Comparison of ENCODE assay signal across 8 mouse cellular contexts in the genomic region with DNA sequence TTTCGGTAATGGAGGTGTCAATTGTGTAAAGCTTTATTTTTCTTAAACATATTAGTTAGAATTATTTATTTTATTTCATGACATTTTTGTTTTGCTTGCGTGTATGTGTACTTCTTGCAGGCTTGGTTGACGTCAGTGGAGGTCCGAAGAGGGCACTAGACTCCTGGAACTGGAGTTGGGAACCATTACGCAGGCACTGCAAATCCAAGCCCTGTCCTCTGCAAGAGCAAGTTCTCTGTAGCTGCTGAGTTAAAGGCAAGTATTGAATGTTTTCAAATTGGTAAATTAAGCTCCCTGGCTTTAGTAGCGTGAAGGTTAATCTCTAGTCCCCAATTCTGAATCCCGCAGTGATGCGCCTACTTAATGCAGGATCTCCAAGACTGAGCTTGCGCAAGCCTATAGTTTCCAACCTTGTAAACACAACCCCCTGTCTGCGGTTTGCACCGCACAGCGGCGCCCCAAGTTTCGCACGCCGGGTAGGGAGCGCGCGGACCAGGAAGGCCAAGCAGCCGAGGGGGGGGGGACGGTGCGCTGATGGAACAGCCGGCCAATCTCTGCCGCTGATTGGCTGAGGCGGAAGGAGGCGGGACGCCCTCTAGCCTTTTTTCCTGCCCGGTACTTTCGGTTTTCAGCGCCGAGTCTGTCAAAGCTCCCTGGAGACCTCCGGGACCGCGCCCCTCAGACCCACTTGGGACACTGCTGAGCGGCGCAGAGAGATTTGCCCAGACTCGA. TPM values are rescaled to one million over a fixed set of nuclear protein-coding genes. Genes with fewer than 3 reads are reported as not detected.
DNase-seq lines count a peak whose midpoint lies in the region; ATAC-seq lines count a peak whose summit lies in the region.

A gene (plus strand): TSS at position 581 of the 732 bp plus-strand sequence.

- peak within 1 kb of the TSS; percentile 92 for H3K4me3 ChIP-seq in intestine, embryonic 14.5 days (ENCODE audit: low read depth, low read length)

- ATAC-seq in intestine, embryonic 14.5 days (replicated peaks; ENCODE audit: low FRiP score, low TSS enrichment, low read depth), result peak; percentile 95

- H3K27ac ChIP-seq in intestine, embryonic 14.5 days (ENCODE audit: low read depth), result peak within 1 kb of the TSS; percentile 55; the same call in 1 of the 2 replicates

- DNase-seq in adrenal gland, adult (ENCODE audit: inconsistent age in 2 of 2, low spot score in 1 of 2), result peak; percentile 87 to 96
- DNase-seq in embryo, embryonic 10.5 days (ENCODE audit: low spot score), result peak; percentile 94
- peak; percentile 88 for DNase-seq in gastrocnemius, postnatal 25 days
- peak; percentile 99 for DNase-seq in intestine, embryonic 14.5 days (ENCODE audit: low spot score)
- DNase-seq in left cerebral cortex, postnatal 14 days (ENCODE audit: low spot score in 2 of 2), result peak; percentile 68 to 83
- DNase-seq in mesoderm, embryonic 11.5 days (ENCODE audit: low read depth, low spot score), result peak; percentile 93
- DNase-seq in right cerebral cortex, postnatal 36 days (ENCODE audit: low spot score in 2 of 2), result peak; percentile 72
- peak; percentile 92 for DNase-seq in yolk sac, embryonic 10.5 days (ENCODE audit: low spot score)

- intact Hi-C loops in left cerebral cortex, postnatal 14 days (cut with DNase I), result no loop called here

- 3% methylated on average over 37 of the region's 37 CpGs for WGBS in intestine, embryonic 14.5 days

- peak within 1 kb of the TSS; percentile 93 for H3K4me2 ChIP-seq in intestine, embryonic 14.5 days (ENCODE audit: low read length)

- peak within 1 kb of the TSS; percentile 69 for H3K9ac ChIP-seq in intestine, embryonic 14.5 days (ENCODE audit: low read length)

- H3K9me3 ChIP-seq in intestine, embryonic 14.5 days (ENCODE audit: control insufficient read depth, low read length), result no peaks in the 10 kb centered on the region

- H3K27me3 ChIP-seq in intestine, embryonic 14.5 days (replicated peaks; ENCODE audit: control insufficient read depth, insufficient read depth, low read length), result no peaks in the 10 kb centered on the region

- H3K4me1 ChIP-seq in intestine, embryonic 14.5 days (replicated peaks; ENCODE audit: control insufficient read depth, insufficient read depth, low read length), result no peaks in the 10 kb centered on the region

- no peaks in the 10 kb centered on the region for H3K36me3 ChIP-seq in intestine, embryonic 14.5 days (ENCODE audit: control insufficient read depth, insufficient read depth, low read length)

RNA-seq across cellular contexts. Expression of the gene that starts here (rescaled TPM):
- 10 to 100 TPM; 12.2 to 13.4 TPM for total RNA-seq in gastrocnemius, postnatal 25 days (2021)
- polyA plus RNA-seq in intestine, embryonic 14.5 days (2014; fragmentation: Nextera tagmentation; extraction: Ambion mirVana), result 23.8 and 24.9 TPM in 2 replicates
- 10 to 100 TPM; 13.2 to 13.9 TPM for total RNA-seq in left cerebral cortex, postnatal 14 days (2021)

Comparison
In these comparisons a context has a peak if more than half of its experiments do, and no peak if none do; other contexts are left out.
1. Peak in every context shown above with its lines: DNase-seq, ATAC-seq, H3K4me3 ChIP-seq and H3K27ac ChIP-seq.